Comparison of ENCODE assay signal across 13 mouse cellular contexts in genomic region chr2:113161494-113161893, GRCm38 (mm10). TPM values are rescaled to one million over a fixed set of nuclear protein-coding genes. Genes with fewer than 3 reads are reported as not detected.
DNase-seq lines count a peak whose midpoint lies in the region; ATAC-seq lines count a peak whose summit lies in the region.
"Had no signal": no experiment of that assay in that cellular context is flagged by ENCODE, and none has a peak within 500 bp of the region (broad histone marks: within the 10 kb centered on the region; RNA-seq: fewer than 3 reads in every experiment).

No protein-coding gene starts in this region.

- H3K4me2 ChIP-seq in forebrain, embryonic 13.5 days, result no peak overlapping the region
- H3K4me2 ChIP-seq: liver, embryonic 13.5 days; neural tube, embryonic 15.5 days had no signal

- H3K9ac ChIP-seq in forebrain, embryonic 13.5 days, result no peak overlapping the region
- H3K9ac ChIP-seq: liver, embryonic 13.5 days; neural tube, embryonic 15.5 days had no signal

- H3K4me3 ChIP-seq in forebrain, embryonic 13.5 days, result no peak overlapping the region
- H3K4me3 ChIP-seq in forebrain, embryonic 10.5 days, result no peak overlapping the region
- H3K4me3 ChIP-seq: liver, embryonic 13.5 days; neural tube, embryonic 15.5 days had no signal

- H3K9me3 ChIP-seq in forebrain, embryonic 13.5 days (replicated peaks), result no peaks in the 10 kb centered on the region
- no peaks in the 10 kb centered on the region for H3K9me3 ChIP-seq in forebrain, embryonic 10.5 days
- H3K9me3 ChIP-seq: liver, embryonic 13.5 days; neural tube, embryonic 15.5 days had no signal

- no peak for DNase-seq in forebrain, embryonic 10.5 days (ENCODE audit: extremely low spot score, low spot score)
- peak; percentile 8 for DNase-seq in left cerebral cortex, adult 11 months (ENCODE audit: low spot score)
- no peak for DNase-seq in left cerebral cortex, postnatal 4 days
- DNase-seq in frontal cortex, postnatal 36 days (ENCODE audit: low spot score in 2 of 2), result peak; percentile 31 to 52
- DNase-seq in right cerebral cortex, postnatal 25 days, result peak; percentile 44
- DNase-seq in ovary, adult 18-20 months (ENCODE audit: low spot score), result no peak
- DNase-seq: gastrocnemius, postnatal 14 days; liver, embryonic 13.5 days; lung, postnatal 14 days had no signal

- intact Hi-C loops in left cerebral cortex, postnatal 4 days (cut with DNase I), result no loop called here

- 84% methylated on average over 5 of the region's 5 CpGs for WGBS in forebrain, embryonic 13.5 days
- 92% methylated on average over 5 of the region's 5 CpGs for WGBS in forebrain, embryonic 10.5 days

- H3K4me1 ChIP-seq in forebrain, embryonic 13.5 days, result no peaks in the 10 kb centered on the region
- H3K4me1 ChIP-seq in forebrain, embryonic 10.5 days, result no peaks in the 10 kb centered on the region
- H3K4me1 ChIP-seq: liver, embryonic 13.5 days; neural tube, embryonic 15.5 days had no signal

- H3K27ac ChIP-seq in forebrain, embryonic 13.5 days, result no peak overlapping the region
- no peak overlapping the region for H3K27ac ChIP-seq in forebrain, embryonic 10.5 days
- H3K27ac ChIP-seq: liver, embryonic 13.5 days; neural tube, embryonic 15.5 days had no signal

- ATAC-seq in forebrain, embryonic 13.5 days, result peak; percentile 61; the same call in 1 of the 2 replicates
- no peak for ATAC-seq in cerebellum, adult (ENCODE audit: insufficient number of reproducible peaks, low FRiP score, low TSS enrichment)
- ATAC-seq: Patski had no signal

- no peaks in the 10 kb centered on the region for H3K27me3 ChIP-seq in forebrain, embryonic 13.5 days
- H3K27me3 ChIP-seq in forebrain, embryonic 10.5 days (ENCODE audit: poor library complexity, severe bottlenecking), result no peaks in the 10 kb centered on the region
- H3K27me3 ChIP-seq: liver, embryonic 13.5 days; neural tube, embryonic 15.5 days; Patski had no signal

- no peaks in the 10 kb centered on the region for H3K36me3 ChIP-seq in forebrain, embryonic 13.5 days (ENCODE audit: poor library complexity, severe bottlenecking)
- no peaks in the 10 kb centered on the region for H3K36me3 ChIP-seq in forebrain, embryonic 10.5 days (replicated peaks)
- H3K36me3 ChIP-seq: liver, embryonic 13.5 days; neural tube, embryonic 15.5 days had no signal

RNA-seq across cellular contexts. Expression of gene Ryr3, which starts 55.4 kb away (rescaled TPM):
- 1.1 and 1.3 TPM in 2 replicates for polyA plus RNA-seq in forebrain, embryonic 13.5 days (2015; fragmentation: Nextera tagmentation; extraction: Ambion mirVana)
- polyA plus RNA-seq in forebrain, embryonic 10.5 days (2016; fragmentation: Nextera tagmentation; extraction: Ambion mirVana), result 0.22 and 0.47 TPM in 2 replicates
- total RNA-seq in left cerebral cortex, postnatal 4 days (2021), result 10 to 100 TPM; 43.7 to 47.5 TPM

Comparison
In these comparisons a context has a peak if more than half of its experiments do, and no peak if none do; other contexts are left out.
1. DNase-seq: peak in left cerebral cortex, adult 11 months (single experiment), frontal cortex, postnatal 36 days (2 of 2) and right cerebral cortex, postnatal 25 days (single experiment); none in forebrain, embryonic 10.5 days (single experiment), left cerebral cortex, postnatal 4 days (single experiment) and ovary, adult 18-20 months (single experiment).